Mouse (Mus musculus) small intestine, adult 2 months (tissue): ENCODE measurements around the gene Dab1.

Source experiments
- CTCF ChIP-seq: fragments of 200-500 bp; IDR thresholded peaks from 2 replicates; pipeline ENCODE4 v1.5.1; 2012; ENCODE audit warnings: low read depth, mild to moderate bottlenecking, control low read depth, inconsistent platforms, low read length, moderate library complexity, mixed read lengths; ENCODE audit not compliant: insufficient replicate concordance, insufficient read length; ENCODE audit errors: extremely low read depth
- POLR2A ChIP-seq: fragments of 200-500 bp; IDR thresholded peaks from 2 replicates; pipeline ENCODE4 v1.6.1; 2012; ENCODE audit warnings: low read depth, mild to moderate bottlenecking, control low read depth, inconsistent platforms, low read length, moderate library complexity

- TF ChIP-seq POLR2A (no peak), CTCF (no peak)
These were observed 1149.0 kb downstream of the Dab1 start for GRCm38 (mm10) chr4:104768190-104768589.
